Mouse (Mus musculus): ENCODE measurements around the gene Socs2. TPM values are rescaled to one million over a fixed set of nuclear protein-coding genes. Genes with fewer than 3 reads are reported as not detected.

The Socs2 gene
- polyA plus RNA-seq, 1 experiment from 2014 or later: 124 TPM

GRCm38 (mm10) chr10:95357721-95358120 lies 59.3 kb downstream of the Socs2 start:
- H3K27me3 ChIP-seq (ENCODE audit: insufficient read depth, low read length): no peaks in the 10 kb centered on the region
- H3K4me2 ChIP-seq (ENCODE audit: low read length): no peak overlapping the region
- no peaks in the 10 kb centered on the region for H3K36me3 ChIP-seq (ENCODE audit: insufficient read depth, low read length)
- H3K9ac ChIP-seq (ENCODE audit: low read depth, low read length): no peak overlapping the region
- DNase-seq (ENCODE audit: low spot score) (no peak), ATAC-seq (replicated peaks; ENCODE audit: low FRiP score, low read depth) (no peak)
- no peaks in the 10 kb centered on the region for H3K4me1 ChIP-seq (replicated peaks; ENCODE audit: insufficient read depth, low read length)
- no peak overlapping the region for H3K27ac ChIP-seq
- H3K9me3 ChIP-seq (replicated peaks; ENCODE audit: low read length): no peaks in the 10 kb centered on the region
- WGBS: 84% methylated on average over 3 of the region's 3 CpGs
- no peak overlapping the region for H3K4me3 ChIP-seq (replicated peaks; ENCODE audit: low read depth, low read length)
- TF ChIP-seq CTCF (IDR thresholded peaks at IDR 0.05; ENCODE audit: low read depth): no peak

- H3K36me3 ChIP-seq (ENCODE audit: insufficient read depth, low read length): no peaks in the 10 kb centered on the region
- H3K27ac ChIP-seq: no peak overlapping the region
- no peaks in the 10 kb centered on the region for H3K27me3 ChIP-seq (ENCODE audit: insufficient read depth, low read length)
- no peak overlapping the region for H3K4me3 ChIP-seq (replicated peaks; ENCODE audit: low read depth, low read length)
- ATAC-seq (replicated peaks; ENCODE audit: low FRiP score, low read depth): no peak
- no peak for TF ChIP-seq CTCF (IDR thresholded peaks at IDR 0.05; ENCODE audit: low read depth)
- no peak overlapping the region for H3K9ac ChIP-seq (ENCODE audit: low read depth, low read length)
- H3K4me2 ChIP-seq (ENCODE audit: low read length): no peak overlapping the region
- 67% methylated on average over 7 of the region's 7 CpGs for WGBS
- no peaks in the 10 kb centered on the region for H3K4me1 ChIP-seq (replicated peaks; ENCODE audit: insufficient read depth, low read length)
- H3K9me3 ChIP-seq (replicated peaks; ENCODE audit: low read length): no peaks in the 10 kb centered on the region
- no peak for DNase-seq (ENCODE audit: low spot score)
Measured at GRCm38 (mm10) chr10:95356711-95357110, 60.3 kb downstream of the Socs2 start.

GRCm38 (mm10) chr10:95355678-95356268 lies 61.2 kb downstream of the Socs2 start:
- H3K36me3 ChIP-seq (ENCODE audit: insufficient read depth, low read length): no peaks in the 10 kb centered on the region
- H3K9ac ChIP-seq (ENCODE audit: low read depth, low read length): no peak overlapping the region
- no peak overlapping the region for H3K4me3 ChIP-seq (replicated peaks; ENCODE audit: low read depth, low read length)
- H3K4me1 ChIP-seq (replicated peaks; ENCODE audit: insufficient read depth, low read length): no peaks in the 10 kb centered on the region
- peak; percentile 27 for DNase-seq (ENCODE audit: low spot score)
- no peak for ATAC-seq (replicated peaks; ENCODE audit: low FRiP score, low read depth)
- H3K27me3 ChIP-seq (ENCODE audit: insufficient read depth, low read length): no peaks in the 10 kb centered on the region
- no peak overlapping the region for H3K27ac ChIP-seq
- no peaks in the 10 kb centered on the region for H3K9me3 ChIP-seq (replicated peaks; ENCODE audit: low read length)
- 39% methylated on average over 6 of the region's 6 CpGs for WGBS
- TF ChIP-seq CTCF (IDR thresholded peaks at IDR 0.05; ENCODE audit: low read depth): no peak
- no peak overlapping the region for H3K4me2 ChIP-seq (ENCODE audit: low read length)

- DNase-seq (ENCODE audit: low spot score): no peak
- H3K27ac ChIP-seq: no peak overlapping the region
- no peaks in the 10 kb centered on the region for H3K27me3 ChIP-seq (ENCODE audit: insufficient read depth, low read length)
- no peak overlapping the region for H3K4me3 ChIP-seq (replicated peaks; ENCODE audit: low read depth, low read length)
- H3K4me1 ChIP-seq (replicated peaks; ENCODE audit: insufficient read depth, low read length): no peaks in the 10 kb centered on the region
- H3K4me2 ChIP-seq (ENCODE audit: low read length): no peak overlapping the region
- H3K9ac ChIP-seq (ENCODE audit: low read depth, low read length): no peak overlapping the region
- no peaks in the 10 kb centered on the region for H3K36me3 ChIP-seq (ENCODE audit: insufficient read depth, low read length)
- H3K9me3 ChIP-seq (replicated peaks; ENCODE audit: low read length): no peaks in the 10 kb centered on the region
- TF ChIP-seq CTCF (IDR thresholded peaks at IDR 0.05; ENCODE audit: low read depth): no peak
- ATAC-seq (replicated peaks; ENCODE audit: low FRiP score, low read depth): no peak
Measured at GRCm38 (mm10) chr10:95354673-95355072, 62.3 kb downstream of the Socs2 start.

- no peak overlapping the region for H3K4me3 ChIP-seq (replicated peaks; ENCODE audit: low read depth, low read length)
- no peak overlapping the region for H3K27ac ChIP-seq
- no peaks in the 10 kb centered on the region for H3K9me3 ChIP-seq (replicated peaks; ENCODE audit: low read length)
- ATAC-seq (replicated peaks; ENCODE audit: low FRiP score, low read depth) (no peak), DNase-seq (ENCODE audit: low spot score) (no peak)
- no peaks in the 10 kb centered on the region for H3K36me3 ChIP-seq (ENCODE audit: insufficient read depth, low read length)
- no peaks in the 10 kb centered on the region for H3K4me1 ChIP-seq (replicated peaks; ENCODE audit: insufficient read depth, low read length)
- WGBS: 88% methylated on average over 6 of the region's 6 CpGs
- TF ChIP-seq CTCF (IDR thresholded peaks at IDR 0.05; ENCODE audit: low read depth): no peak
- no peaks in the 10 kb centered on the region for H3K27me3 ChIP-seq (ENCODE audit: insufficient read depth, low read length)
- no peak overlapping the region for H3K4me2 ChIP-seq (ENCODE audit: low read length)
- no peak overlapping the region for H3K9ac ChIP-seq (ENCODE audit: low read depth, low read length)
Measured at GRCm38 (mm10) chr10:95354047-95354446, 62.9 kb downstream of the Socs2 start.

GRCm38 (mm10) chr10:95348457-95348856 lies 68.5 kb downstream of the Socs2 start:
- TF ChIP-seq CTCF (IDR thresholded peaks at IDR 0.05; ENCODE audit: low read depth): no peak
- no peaks in the 10 kb centered on the region for H3K36me3 ChIP-seq (ENCODE audit: insufficient read depth, low read length)
- H3K27ac ChIP-seq: no peak overlapping the region
- no peaks in the 10 kb centered on the region for H3K27me3 ChIP-seq (ENCODE audit: insufficient read depth, low read length)
- H3K4me2 ChIP-seq (ENCODE audit: low read length): no peak overlapping the region
- WGBS: 83% methylated on average over 3 of the region's 3 CpGs
- DNase-seq (ENCODE audit: low spot score) (no peak), ATAC-seq (replicated peaks; ENCODE audit: low FRiP score, low read depth) (no peak)
- no peak overlapping the region for H3K4me3 ChIP-seq (replicated peaks; ENCODE audit: low read depth, low read length)
- no peaks in the 10 kb centered on the region for H3K9me3 ChIP-seq (replicated peaks; ENCODE audit: low read length)
- H3K4me1 ChIP-seq (replicated peaks; ENCODE audit: insufficient read depth, low read length): no peaks in the 10 kb centered on the region
- no peak overlapping the region for H3K9ac ChIP-seq (ENCODE audit: low read depth, low read length)

- Histone ChIP-seq H3K27me3 (ENCODE audit: insufficient read depth, low read length) (no peaks in the 10 kb centered on the region), H3K4me2 (ENCODE audit: low read length) (no peak overlapping the region), H3K27ac (no peak overlapping the region), H3K36me3 (ENCODE audit: insufficient read depth, low read length) (no peaks in the 10 kb centered on the region), H3K4me1 (replicated peaks; ENCODE audit: insufficient read depth, low read length) (no peaks in the 10 kb centered on the region), H3K4me3 (replicated peaks; ENCODE audit: low read depth, low read length) (no peak overlapping the region), H3K9ac (ENCODE audit: low read depth, low read length) (no peak overlapping the region), H3K9me3 (replicated peaks; ENCODE audit: low read length) (no peaks in the 10 kb centered on the region)
- TF ChIP-seq CTCF (IDR thresholded peaks at IDR 0.05; ENCODE audit: low read depth): no peak
- WGBS: 87% methylated on average over 3 of the region's 3 CpGs
- ATAC-seq (replicated peaks; ENCODE audit: low FRiP score, low read depth): no peak
- no peak for DNase-seq (ENCODE audit: low spot score)
Measured at GRCm38 (mm10) chr10:95347776-95348175, 69.2 kb downstream of the Socs2 start.

Measured in kidney, postnatal 0 days (tissue).